Mouse (Mus musculus) E14TG2a.4 (cell line): Measurements from ENCODE around the gene Psmd10.
A peak's percentile ranks its signal among the peaks of the same experiment; 100 is the strongest.

ENCODE experiments used
- CTCF ChIP-seq: conservative IDR thresholded peaks from 2 replicates; pipeline ENCODE4 v1.5.1; 2014; ENCODE audit warnings: low read length
- NANOG ChIP-seq: IDR thresholded peaks from 2 replicates; pipeline ENCODE4 v1.6.1; 2014; ENCODE audit warnings: borderline replicate concordance, low read length, mixed read lengths

DNA sequence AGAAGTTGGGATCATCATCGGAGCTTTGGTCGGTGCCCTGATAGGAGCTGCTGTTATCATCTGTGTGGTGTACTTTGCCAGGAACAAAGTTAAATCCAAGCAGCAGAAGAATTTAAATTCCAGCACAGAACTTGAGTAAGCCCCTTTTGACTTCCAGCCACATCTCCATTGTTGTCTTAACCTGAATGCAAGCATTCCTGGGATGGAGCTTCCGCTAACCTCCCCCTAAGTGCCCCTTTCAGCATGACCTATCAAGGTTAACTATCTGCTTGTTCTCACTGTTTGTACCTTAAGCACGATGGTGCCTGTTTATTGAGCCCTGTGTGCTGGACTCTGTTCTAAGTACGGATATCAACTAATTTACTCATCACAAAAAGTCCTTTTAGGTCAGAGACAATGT, 20.3 kb downstream of the Psmd10 start:
- TF ChIP-seq CTCF (no peak), NANOG (peak; percentile 22; the same call in 1 of the 2 replicates)
